Comparison of ENCODE assay signal across 20 mouse cellular contexts in the genomic region with DNA sequence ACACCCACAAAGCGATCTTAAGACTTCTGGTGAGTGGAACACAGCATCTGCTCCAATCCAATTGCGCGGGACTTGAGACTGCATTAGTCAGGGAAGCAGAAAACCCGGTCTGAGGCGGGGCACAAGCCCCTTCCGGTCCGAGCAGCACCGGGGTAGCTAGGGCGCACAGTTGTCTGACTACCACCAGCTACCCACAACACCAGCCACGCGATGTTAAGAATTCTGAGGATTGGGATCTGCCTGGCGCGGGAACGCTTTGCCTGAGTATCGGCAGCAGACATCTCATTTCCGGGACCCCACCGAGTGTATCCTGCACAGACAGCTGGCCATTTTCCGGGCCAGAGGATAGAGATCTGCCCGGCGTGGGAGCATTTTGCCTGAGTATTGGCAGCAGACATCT. TPM values are rescaled to one million over a fixed set of nuclear protein-coding genes. Genes with fewer than 3 reads are reported as not detected.
DNase-seq lines count a peak whose midpoint lies in the region; ATAC-seq and TF ChIP-seq lines count a peak whose summit lies in the region.
"Not testable (repeated sequence)": the region's sequence is repeated elsewhere in the genome, so short reads cannot be mapped to it uniquely, and the experiment has no call there.
"Had no signal": no experiment of that assay in that cellular context is flagged by ENCODE, and none has a peak within 500 bp of the region (broad histone marks: within the 10 kb centered on the region; RNA-seq: fewer than 3 reads in every experiment).

No protein-coding gene starts in this region.

- H3K9me3 ChIP-seq in ES-Bruce4 (replicated peaks; ENCODE audit: control insufficient read depth, insufficient read depth, low read length, poor library complexity, severe bottlenecking), result peaks cover 11% of the 10 kb centered on the region
- not testable (repeated sequence) for H3K9me3 ChIP-seq in heart, embryonic 13.5 days

- not testable (repeated sequence) for H3K36me3 ChIP-seq in ES-Bruce4 (ENCODE audit: control insufficient read depth, insufficient read depth, low read length, poor library complexity, severe bottlenecking); heart, embryonic 13.5 days

- H3K27me3 ChIP-seq in ES-Bruce4 (ENCODE audit: control insufficient read depth, insufficient read depth, low read length, poor library complexity, severe bottlenecking); heart, embryonic 13.5 days (replicated peaks): not testable (repeated sequence)

- H3K4me1 ChIP-seq in ES-Bruce4 (ENCODE audit: control insufficient read depth, insufficient read depth, low read length); heart, embryonic 13.5 days: not testable (repeated sequence)

- TF ChIP-seq CTCF in ES-Bruce4 (IDR thresholded peaks at IDR 0.05; ENCODE audit: low read depth, low read length), result not testable (repeated sequence)

- intact Hi-C loops in left cerebral cortex, postnatal 4 days (cut with DNase I), result not testable (repeated sequence)

- ATAC-seq in heart, embryonic 13.5 days (ENCODE audit: extremely low read depth, insufficient number of reproducible peaks, low FRiP score, low TSS enrichment), result not testable (repeated sequence)

- TF ChIP-seq EP300 in ES-Bruce4 (IDR thresholded peaks at IDR 0.05; ENCODE audit: insufficient read depth, low read depth, low read length), result not testable (repeated sequence)

- peak overlapping the region; percentile 68 for H3K4me3 ChIP-seq in ES-Bruce4 (ENCODE audit: low read depth, low read length)
- H3K4me3 ChIP-seq in heart, embryonic 13.5 days, result not testable (repeated sequence)

- TF ChIP-seq POLR2A in ES-Bruce4 (IDR thresholded peaks at IDR 0.05; ENCODE audit: insufficient read depth, low read length), result not testable (repeated sequence)

- H3K9ac ChIP-seq in ES-Bruce4 (ENCODE audit: low read depth, poor library complexity, severe bottlenecking), result peak overlapping the region; percentile 18; the same call in 1 of the 2 replicates
- not testable (repeated sequence) for H3K9ac ChIP-seq in heart, embryonic 13.5 days

- WGBS in heart, embryonic 13.5 days, result 30% methylated on average over 20 of the region's 20 CpGs

- peak; percentile 89 for DNase-seq in R1 (ENCODE audit: low read depth, low spot score)
- DNase-seq in brain, adult 2 months (ENCODE audit: low read depth, low spot score), result peak; percentile 2
- DNase-seq in cerebellum, postnatal 10 days, result peak; percentile 5 to 9
- peak; percentile 0 for DNase-seq in left cerebral cortex, postnatal 4 days

- peak overlapping the region; percentile 28; the same call in 1 of the 2 replicates for H3K4me2 ChIP-seq in heart, embryonic 13.5 days

- not testable (repeated sequence) for H3K27ac ChIP-seq in ES-Bruce4 (ENCODE audit: insufficient read depth, low read length); heart, embryonic 13.5 days (replicated peaks)

RNA-seq across cellular contexts. Expression of a gene that starts 28.3 kb away (rescaled TPM):
- polyA plus RNA-seq in ES-Bruce4 (2011; ENCODE audit: insufficient read depth, insufficient read length, low read depth, missing spikeins), result not detected in 2 replicates
- 0.04 TPM in 1 of 2 replicates, not detected in the other for polyA plus RNA-seq in heart, embryonic 13.5 days (2015; fragmentation: Nextera tagmentation; extraction: Ambion mirVana)
- not detected for total RNA-seq in left cerebral cortex, postnatal 4 days (2021)
- total RNA-seq: adrenal gland, adult 2 months; CH12.LX; gastrocnemius, adult 8-10 months; gastrocnemius, postnatal 25 days; heart, postnatal 25 days; MEL had no signal
- polyA plus RNA-seq: adrenal gland, adult 2 months; embryonic facial prominence, embryonic 10.5 days; embryonic facial prominence, embryonic 13.5 days; erythroblast, embryonic 14.5 days; forebrain, embryonic 12.5 days; forebrain, embryonic 15.5 days; hindbrain, embryonic 12.5 days; hindbrain, embryonic 15.5 days; kidney, embryonic 14.5 days had no signal

RNA-seq across cellular contexts. Expression of a gene that starts 54.3 kb away (rescaled TPM):
- polyA plus RNA-seq in ES-Bruce4 (2011; ENCODE audit: insufficient read depth, insufficient read length, low read depth, missing spikeins), result 25.2 and 25.6 TPM in 2 replicates
- 26.6 and 27.1 TPM in 2 replicates for polyA plus RNA-seq in heart, embryonic 13.5 days (2015; fragmentation: Nextera tagmentation; extraction: Ambion mirVana)
- total RNA-seq in left cerebral cortex, postnatal 4 days (2021), result 10 to 100 TPM; 24.9 to 26.9 TPM

Comparison
In these comparisons a context has a peak if more than half of its experiments do, and no peak if none do; other contexts are left out.
1. DNase-seq: peak in every context shown above with its lines; median percentile 89 in R1; 7 in cerebellum, postnatal 10 days; 2 in brain, adult 2 months; 0 in left cerebral cortex, postnatal 4 days.